Mouse (Mus musculus) megakaryocyte, embryonic 14.5 days (primary cell): ENCODE measurements around the gene Trnt1.

ENCODE experiments used
- FLI1 ChIP-seq: IDR thresholded peaks from 2 replicates; pipeline ENCODE4 v1.6.1; 2012; ENCODE audit warnings: low read length, inconsistent platforms, mixed read lengths
- GATA1 ChIP-seq: IDR thresholded peaks from 3 replicates; pipeline ENCODE4 v1.6.1; 2012; ENCODE audit warnings: mixed read lengths, low read length, inconsistent platforms, borderline replicate concordance

- TF ChIP-seq GATA1 (no peak), FLI1 (no peak)
Measured at GRCm38 (mm10) chr6:106792486-106792885, 23.6 kb downstream of the Trnt1 start.
